Mouse (Mus musculus) gastrocnemius, postnatal 36 days (tissue): ENCODE measurements around the gene Phf19. TPM values are rescaled to one million over a fixed set of nuclear protein-coding genes. Genes with fewer than 3 reads are reported as not detected.
A peak's percentile ranks its signal among the peaks of the same experiment; 100 is the strongest.

Experiments used
- DNase-seq, 2 experiments: peaks; one replicate each; pipeline ENCODE4 v3.0.0; 2022
- intact Hi-C: fragments of 180-260 bp; cut with DNase I; formaldehyde crosslinking; loops from one replicate; pipeline ENCODE4 v1.15.1; 2025
- total RNA-seq, 2 experiments: library from RNA; stranded (reverse); gene quantifications; 2 replicates each; pipeline ENCODE4 v1.2.3; 2021

The Phf19 gene
- total RNA-seq, 2 experiments from 2014 or later = 0.38 to 0.64 TPM

DNA sequence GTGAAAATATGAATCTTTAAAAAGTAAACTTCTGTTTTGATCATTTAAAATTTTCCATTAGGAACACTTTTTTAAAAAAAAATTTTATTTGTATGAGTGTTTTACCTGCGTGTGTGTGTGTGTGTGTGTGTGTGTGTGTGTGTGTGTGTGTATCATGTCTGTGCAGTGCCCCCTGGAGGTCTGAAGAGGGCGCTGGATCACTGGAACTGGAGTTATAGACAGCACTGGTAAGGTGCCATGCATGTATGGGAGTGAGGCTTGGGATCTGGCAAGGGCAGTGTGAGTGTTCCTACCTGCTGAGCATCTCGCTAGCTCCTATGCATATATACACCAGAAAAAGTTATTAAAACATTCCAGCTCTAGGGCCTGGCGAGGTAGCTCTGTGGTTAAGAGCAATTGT lies 12.1 kb downstream of the Phf19 start:
- intact Hi-C loops = no loop called here
- no peak for DNase-seq

DNA sequence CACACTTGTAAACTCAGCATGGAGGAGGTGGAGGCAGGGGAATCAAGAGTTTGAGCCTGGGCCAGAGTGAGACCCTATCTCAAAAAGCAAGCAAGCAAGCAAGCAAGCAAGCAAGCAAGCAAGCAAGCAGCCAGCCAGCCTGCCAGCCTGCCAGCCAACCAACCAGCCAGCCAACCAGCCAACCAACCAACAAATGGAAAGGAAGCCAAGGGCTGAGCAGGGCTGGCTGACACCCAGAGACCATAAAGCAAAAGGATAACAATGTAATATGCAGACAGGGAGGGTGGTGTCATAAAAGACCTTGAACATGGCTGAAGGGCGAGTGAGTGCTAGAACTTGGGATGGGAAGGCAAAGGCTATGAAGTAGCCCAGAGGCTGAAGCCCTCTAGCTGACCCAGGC lies 13.4 kb downstream of the Phf19 start:
- intact Hi-C loops = no loop called here
- no peak for DNase-seq

DNA sequence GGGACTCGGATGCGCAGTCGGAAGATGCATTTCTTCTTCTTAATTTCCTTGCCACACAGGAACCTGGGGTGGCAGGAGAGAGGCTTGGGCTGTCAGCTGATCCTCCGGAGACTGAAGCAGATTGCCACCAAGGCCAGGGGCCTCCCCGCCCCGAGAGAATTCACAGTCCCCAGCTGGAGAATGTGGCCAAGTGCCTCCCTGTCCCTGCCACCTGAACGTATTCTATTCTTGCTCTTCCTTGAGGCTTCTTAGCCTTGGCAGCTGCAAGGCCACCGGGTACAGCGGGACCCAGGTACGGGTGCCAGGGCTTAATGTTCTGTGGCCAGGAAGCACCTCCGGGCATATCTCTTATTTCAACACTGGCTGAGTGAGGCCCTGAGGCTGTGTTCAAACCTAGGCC lies 14.1 kb downstream of the Phf19 start:
- DNase-seq = no peak
- intact Hi-C loops = loop anchor here (5.0 kb wide), 2 partner anchors 73 to 117 kb away; no protein-coding TSS in a partner anchor

DNA sequence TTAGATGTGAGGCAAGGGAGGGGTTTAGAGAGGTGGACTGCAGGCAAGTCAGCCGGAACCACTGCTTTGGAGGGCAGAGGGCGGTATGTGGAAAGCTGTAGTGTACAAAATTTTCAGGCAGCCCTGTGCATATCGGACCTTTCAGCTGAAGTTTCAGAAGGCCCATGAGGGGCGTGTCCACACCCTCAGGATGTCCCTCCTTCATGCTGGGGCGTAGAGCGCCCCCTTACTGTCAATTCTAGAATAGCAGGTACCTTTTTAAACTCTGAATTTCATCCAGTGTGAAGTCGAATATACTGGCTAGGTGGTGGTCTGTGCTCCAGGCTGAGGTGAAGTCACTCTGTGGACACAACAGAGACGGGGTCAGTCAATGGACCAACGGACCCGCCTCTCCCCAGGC lies 16.0 kb downstream of the Phf19 start:
- intact Hi-C loops = loop anchor here (5.0 kb wide), 2 partner anchors 74 to 116 kb away; no protein-coding TSS in a partner anchor
- no peak for DNase-seq

DNA sequence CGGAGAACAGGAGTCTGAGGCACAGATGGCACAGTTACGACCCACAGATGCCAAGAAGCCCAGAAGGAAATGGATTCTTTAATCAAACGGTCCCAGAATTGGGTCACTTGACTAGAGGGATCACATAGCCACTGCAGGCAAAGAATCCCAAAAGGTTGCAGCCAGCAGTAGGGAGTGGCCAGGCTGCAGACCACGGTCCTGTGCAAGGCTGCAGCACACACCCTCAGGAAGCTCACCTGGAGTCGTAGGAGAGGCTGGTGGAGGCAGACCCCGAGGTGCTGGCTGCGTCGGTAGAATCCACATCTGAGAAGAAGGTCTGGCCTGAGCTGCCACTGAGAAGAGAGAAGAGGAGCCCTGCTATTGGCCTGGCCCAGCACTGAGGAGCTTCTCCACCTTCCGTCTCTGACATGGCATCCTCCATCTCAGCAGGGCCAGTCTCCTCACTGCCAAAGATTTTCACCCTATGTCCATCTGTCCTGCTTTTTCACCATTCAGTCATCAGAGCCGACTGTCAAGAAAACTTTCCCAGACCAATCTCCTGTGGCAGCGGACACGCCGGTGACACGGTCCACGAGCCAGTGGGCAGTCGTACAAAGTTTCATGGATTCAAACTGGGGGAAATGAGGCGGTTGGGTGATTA lies 16.9 kb downstream of the Phf19 start:
- DNase-seq = no peak
- intact Hi-C loops = loop anchor here (5.0 kb wide), 2 partner anchors 75 to 115 kb away; no protein-coding TSS in a partner anchor

DNA sequence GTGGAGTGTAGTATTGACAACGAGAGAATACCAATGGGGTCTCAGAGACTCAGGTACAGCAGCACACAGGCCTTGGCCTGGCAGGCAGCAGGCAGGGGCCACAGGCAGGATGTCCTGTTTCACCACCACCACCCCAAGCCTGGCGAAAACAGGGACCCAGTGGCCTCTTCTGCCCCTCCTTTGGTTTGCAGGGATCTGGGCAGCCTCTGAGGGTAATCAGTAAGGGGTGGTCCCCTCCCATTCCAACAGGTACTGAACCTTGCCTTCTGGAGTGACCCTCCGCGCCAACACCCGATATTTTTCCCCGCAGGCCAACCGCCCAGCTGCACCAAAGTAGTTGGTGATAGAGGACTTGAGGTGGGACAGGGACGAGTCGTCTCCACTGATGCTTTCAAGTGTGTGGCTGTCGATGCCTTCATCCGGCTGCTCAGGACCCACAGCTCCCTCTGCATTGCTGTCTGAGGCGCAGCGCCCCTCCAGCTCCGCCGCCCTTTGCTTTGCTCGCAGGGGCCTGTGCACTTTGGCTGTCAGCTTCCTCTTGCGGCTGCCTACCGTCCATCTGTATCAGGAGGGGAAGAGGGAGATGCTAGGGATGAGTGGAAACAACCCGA lies 18.2 kb downstream of the Phf19 start:
- no peak for DNase-seq
- intact Hi-C loops = loop anchor here (5.0 kb wide), 2 partner anchors 77 to 113 kb away; no protein-coding TSS in a partner anchor

DNA sequence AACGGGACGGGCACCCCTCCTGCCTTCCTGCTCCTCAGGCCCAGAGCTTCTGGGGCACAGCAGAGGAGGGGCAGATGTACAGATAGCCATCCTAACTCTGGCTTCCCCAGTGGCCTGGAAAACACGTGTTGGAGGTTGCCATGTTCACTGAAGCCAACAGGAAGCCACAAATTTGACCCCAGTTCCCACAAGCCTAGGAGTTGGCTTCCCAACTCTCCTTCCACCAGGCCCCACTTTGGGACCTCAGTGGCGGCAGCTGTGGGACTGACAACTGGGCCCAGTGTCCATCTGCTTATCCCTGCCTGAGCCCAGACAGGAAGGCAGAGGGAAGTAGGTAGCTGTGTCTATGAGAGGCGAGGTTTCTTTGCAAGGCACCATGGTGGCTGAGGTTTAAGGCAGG lies 19.9 kb downstream of the Phf19 start:
- DNase-seq = no peak

DNA sequence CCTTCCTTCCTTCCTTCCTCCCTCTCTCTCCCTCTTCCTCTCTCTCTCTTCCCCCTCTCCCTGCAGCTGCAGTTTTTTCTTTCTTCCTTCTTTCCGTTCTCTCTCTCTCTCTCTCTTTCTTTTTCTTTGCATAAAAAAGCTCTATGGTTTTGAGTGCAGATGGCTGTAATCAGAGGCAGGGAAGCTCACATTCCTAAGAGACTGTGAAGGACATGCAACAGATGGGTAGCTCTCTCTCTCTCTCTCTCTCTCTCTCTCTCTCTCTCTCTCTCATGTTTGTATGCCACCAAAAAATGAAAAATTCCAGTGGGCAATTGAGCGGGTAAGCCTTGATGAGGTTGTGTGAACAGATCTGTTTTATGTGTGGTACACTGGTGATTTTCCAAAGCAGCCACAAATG lies 29.6 kb downstream of the Phf19 start:
- intact Hi-C loops = no loop called here
- no peak for DNase-seq

More for the DNA sequence above, 19.9 kb downstream of the Phf19 start:
- intact Hi-C loops = no loop called here

DNA sequence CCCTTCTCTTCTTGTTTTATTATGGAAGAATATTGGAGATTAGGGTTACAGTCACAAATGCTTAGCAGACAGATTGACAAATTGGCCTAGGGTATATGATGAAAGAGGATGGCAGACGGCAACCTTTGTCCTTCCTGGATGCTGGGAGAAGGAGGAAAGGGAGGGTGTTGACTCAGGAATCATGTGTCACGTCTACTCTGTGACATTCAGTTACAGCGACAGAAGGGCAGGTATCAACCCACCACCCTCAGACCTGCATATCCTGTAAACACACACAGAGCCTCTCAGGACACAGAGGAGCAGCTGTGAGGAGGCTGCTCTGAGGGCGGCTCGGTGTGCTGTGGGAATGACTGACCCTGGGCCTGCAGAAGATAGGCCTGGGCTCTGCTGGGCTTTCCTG lies 30.6 kb downstream of the Phf19 start:
- DNase-seq = no peak
- intact Hi-C loops = no loop called here

DNA sequence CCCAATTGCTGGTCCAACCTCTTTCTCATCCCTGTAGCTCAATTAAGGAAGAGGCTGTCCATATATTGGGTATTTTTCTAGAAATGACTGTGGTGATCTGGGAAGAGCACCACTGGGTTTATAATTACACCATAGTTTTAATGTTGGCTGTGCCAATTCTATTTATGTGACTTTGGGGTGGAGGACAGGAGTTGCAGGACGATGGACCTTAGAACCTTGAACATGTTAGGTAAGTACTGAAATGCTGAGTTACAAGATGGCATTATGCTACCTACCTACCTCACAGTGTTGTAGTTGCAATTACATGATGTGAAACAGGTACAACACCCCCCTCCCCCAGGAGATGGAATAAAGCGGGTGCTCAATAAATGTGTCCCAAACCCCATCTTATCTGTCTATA lies 31.1 kb downstream of the Phf19 start:
- DNase-seq = no peak
- intact Hi-C loops = no loop called here

DNA sequence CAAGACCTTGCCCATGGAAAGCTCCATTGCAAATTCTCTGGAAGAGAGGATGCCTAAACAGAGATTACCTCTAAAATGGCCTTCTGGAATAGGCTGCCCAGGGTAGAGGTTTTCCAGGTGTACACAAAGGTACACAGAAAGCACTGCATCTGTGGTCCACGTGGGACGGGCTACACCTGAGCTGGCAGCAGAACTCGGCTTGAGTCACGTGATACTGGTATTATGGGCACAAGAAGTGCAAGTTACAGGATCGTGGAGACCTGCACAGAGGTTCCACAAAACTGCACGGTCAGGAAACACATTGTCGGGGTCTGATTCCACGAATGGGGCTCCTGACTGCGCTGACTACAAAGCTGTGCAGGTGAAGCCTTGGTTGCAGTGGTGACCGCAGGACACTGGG lies 33.8 kb downstream of the Phf19 start:
- intact Hi-C loops = no loop called here
- DNase-seq = no peak

DNA sequence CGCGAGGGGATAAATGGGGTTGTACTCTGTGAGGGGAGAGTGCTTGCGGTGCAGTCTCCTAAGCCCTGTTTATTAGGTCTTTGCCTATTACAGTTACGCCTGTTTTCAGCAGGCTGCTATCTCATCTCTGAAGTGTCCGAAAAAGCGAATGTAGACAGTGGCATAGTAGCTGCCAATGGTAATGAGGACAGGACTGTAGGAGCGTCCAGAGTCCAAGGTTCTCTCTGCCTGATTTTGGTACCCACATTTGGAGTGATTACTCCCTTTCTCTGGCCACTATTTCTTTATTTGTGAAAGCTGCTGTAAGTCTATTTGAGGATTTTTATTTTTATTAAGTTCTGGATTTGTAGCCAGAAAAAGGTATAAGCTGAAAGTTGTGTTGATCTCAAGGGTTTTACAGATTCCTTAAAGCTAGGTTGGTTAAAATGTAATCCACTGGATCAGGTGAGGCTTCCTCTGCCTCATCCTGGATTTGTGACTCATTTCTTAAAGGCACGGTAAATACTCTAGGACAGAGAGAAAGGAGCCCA lies 38.9 kb downstream of the Phf19 start, which contains the start of gene Psmd5:
Psmd5 (minus strand) TSS at position 153 of the 530 bp plus-strand sequence.
- no peak for DNase-seq
- intact Hi-C loops = loop anchor here (5.0 kb wide), 1 partner anchor 97 kb away; no protein-coding TSS in a partner anchor

DNA sequence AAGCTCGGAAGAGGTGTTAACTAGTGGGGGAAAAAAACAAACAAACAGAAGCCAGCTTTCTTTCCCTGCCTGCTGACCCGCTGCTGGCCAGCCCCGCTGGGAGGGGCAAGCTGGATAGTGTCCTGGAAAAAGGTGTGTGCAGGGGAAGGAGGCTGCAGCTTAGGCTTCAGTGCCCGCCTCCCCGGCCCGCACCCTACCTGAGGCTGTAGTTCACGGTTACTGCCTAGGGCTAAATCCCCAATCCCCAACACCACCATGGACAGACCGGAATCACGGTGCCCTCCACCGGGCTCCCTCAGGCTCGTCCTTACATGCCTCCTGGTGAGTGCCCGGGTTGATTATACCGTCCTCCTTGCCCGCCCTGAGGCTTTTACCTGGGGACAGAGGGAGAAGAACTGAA lies 39.6 kb downstream of the Phf19 start, which contains the start of gene Cutal:
Cutal (plus strand) TSS at position 126 of the 400 bp plus-strand sequence.
- intact Hi-C loops = loop anchor here (5.0 kb wide), 1 partner anchor 98 kb away; no protein-coding TSS in a partner anchor

DNA sequence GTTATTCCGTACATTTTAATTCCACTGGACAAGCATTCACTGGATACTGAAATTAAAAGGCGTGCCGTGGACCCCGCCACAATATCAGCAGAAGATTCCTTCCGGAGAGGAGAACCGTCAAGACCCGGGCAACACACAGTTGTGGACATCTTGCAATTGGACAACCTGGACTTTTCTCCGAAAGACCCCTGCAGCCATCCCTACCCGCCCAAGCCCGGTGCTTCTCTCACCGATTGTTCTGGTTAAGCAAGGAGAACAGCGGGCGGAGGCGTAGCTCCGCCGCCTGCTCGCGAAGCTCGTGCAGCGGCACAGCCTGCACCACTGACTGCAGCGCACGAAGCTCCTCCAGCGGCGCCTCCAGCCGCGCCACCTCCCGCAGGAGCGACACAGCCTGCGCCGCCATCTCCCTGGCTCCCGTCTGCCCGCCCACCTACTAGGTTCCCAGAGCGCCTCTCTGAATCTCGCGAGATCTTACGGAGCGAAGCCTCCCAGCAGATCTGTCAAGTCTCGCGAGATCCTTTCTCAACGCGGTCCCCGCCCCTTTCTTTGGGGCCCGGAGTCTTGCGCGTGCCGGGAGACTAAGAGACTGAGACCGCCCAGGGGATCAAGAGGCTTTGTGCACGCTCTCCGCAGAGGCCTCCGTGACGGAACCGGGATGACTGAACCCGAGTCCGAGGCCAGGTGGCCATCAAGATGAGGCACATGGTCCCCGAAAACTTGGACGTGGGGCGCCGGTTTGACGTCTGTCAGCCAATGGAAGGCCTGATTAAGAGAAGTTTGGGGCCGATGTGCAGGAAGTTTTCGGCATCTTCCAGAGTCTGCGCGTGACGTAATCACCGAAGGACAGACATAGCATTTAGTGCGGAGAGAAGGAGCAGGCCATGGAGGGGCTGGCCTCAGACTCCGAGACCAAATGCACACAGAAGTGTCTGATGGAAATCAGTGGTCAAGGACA lies 43.0 kb downstream of the Phf19 start:
- DNase-seq = peak; percentile 91
- intact Hi-C loops = loop anchor here (5.0 kb wide), 1 partner anchor 102 kb away; no protein-coding TSS in a partner anchor

More for the DNA sequence above, 39.6 kb downstream of the Phf19 start, which contains the start of gene Cutal:
- no peak for DNase-seq

DNA sequence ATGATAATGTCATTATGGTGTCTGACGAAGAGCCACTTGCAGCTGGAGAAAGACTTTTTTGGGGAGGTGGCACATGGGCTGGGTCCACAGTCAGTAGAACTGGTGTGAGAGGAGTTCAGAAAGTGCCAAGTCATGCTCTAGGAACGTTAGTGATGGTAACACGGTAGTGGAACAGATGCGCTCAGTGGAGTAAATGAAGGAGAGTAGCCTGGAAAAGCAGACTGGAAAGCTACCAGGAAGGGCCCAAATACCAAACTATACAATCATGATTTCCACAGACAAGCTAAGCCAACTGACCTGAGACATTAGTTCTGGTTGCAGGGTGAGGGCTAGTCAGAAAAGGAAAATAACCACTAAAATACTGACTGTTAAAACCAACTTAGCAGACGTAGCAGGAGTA lies 44.1 kb downstream of the Phf19 start:
- intact Hi-C loops = loop anchor here (5.0 kb wide), 2 partner anchors 42 to 103 kb away; partner anchors contain the start of gene Fbxw2
- DNase-seq = no peak

DNA sequence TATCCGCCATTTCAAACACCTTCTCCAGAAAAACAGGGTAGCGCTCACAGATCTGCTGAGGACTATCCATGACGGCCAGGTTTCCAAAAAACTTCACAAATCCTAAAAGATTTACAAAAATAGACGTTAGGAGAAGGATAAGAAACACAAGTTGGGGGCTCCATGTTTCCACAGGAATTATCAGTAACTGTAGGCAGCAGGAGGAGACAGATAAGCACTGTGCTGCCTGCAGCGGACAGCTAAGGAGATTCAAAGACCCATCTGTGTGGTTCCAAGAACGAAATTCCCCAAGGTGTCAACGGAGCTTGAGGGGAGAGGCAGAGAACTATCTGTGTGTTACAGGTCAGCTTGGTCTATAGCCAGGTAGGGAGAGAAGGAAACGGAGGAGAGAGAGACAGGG lies 56.1 kb downstream of the Phf19 start:
- DNase-seq = no peak
- intact Hi-C loops = no loop called here

DNA sequence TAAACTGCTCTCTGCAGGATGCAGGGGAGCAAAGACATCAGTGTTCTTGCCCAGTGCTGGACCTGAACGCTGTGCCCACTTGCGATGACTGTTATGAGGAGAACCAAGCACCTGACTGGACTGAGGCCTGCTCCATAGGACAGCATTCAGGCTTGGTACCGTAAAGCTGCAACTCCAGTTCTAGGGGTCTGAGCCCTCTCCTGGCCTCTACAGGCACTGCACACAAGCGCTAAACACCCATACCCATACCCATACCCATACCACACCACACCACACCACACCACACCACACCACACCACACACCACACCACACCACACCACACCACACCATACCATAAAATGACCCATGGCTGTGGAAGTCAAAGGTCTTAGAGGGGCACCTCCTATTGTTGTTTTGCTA lies 58.6 kb downstream of the Phf19 start:
- intact Hi-C loops = no loop called here
- no peak for DNase-seq

DNA sequence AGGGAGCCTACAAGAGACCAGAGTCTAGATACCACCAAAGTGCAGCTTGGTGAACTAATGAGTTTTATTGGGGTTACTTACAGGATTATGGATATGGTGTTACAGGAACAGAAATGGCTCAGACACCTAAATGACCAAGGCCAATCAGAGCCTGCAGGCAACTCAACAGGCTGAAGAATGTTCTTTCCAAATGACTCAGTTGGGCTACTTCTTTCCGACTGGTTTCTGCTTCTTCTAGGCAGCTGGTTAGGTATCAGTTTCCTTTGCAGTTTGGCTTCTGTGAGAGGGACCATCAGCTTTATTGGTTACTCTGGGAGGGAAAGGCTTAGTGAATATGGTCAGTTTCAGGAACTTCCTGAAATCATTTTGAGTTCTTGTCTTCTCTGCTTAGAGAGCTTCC lies 66.1 kb downstream of the Phf19 start:
- no peak for DNase-seq
- intact Hi-C loops = no loop called here
